Mouse (Mus musculus) common myeloid progenitor, adult 5-6 weeks (primary cell): Measurements from ENCODE around the gene Elmo1. TPM values are rescaled to one million over a fixed set of nuclear protein-coding genes. Genes with fewer than 3 reads are reported as not detected.

Experiments
- ATAC-seq: replicated peaks from 2 replicates; pipeline ENCODE4 v1.8.0; 2016; ENCODE audit warnings: low read depth, mild to moderate bottlenecking, moderate TSS enrichment, inconsistent platforms; ENCODE audit not compliant: poor library complexity, severe bottlenecking
- total RNA-seq: library from RNA; stranded (forward); fragments of 200-1000, 187-1606 nt; gene quantifications from 2 replicates; pipeline ENCODE4 v1.2.3, GENCODE M21; 2017

Gene Elmo1
- total RNA-seq, 1 experiment from 2014 or later = 75.3 TPM

DNA sequence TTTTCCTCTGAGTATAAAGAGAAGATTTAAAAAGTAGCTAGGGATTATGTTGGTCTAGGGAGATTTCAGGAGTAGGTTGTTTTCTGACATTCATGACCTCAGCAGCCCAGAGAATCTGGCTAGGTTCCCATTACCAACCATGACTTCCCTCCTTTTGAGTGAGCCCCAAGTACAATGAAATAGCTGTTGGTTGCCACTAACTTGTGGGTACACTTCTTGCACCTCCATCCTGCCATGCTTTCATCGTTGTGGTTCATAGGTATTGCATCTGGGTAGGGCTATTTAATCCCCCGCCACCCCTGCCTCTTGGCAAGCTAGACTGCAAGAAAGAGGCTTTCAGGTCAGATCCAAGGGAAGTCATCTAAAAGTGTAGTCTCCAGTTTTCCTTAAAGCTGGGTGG, 262.2 kb downstream of the Elmo1 start:
- 0 out of 2 replicates have a peak, but pooled peaks have one; percentile 11 for ATAC-seq

GRCm38 (mm10) chr13:20353862-20354603, 263.6 kb downstream of the Elmo1 start:
- ATAC-seq = no peak

DNA sequence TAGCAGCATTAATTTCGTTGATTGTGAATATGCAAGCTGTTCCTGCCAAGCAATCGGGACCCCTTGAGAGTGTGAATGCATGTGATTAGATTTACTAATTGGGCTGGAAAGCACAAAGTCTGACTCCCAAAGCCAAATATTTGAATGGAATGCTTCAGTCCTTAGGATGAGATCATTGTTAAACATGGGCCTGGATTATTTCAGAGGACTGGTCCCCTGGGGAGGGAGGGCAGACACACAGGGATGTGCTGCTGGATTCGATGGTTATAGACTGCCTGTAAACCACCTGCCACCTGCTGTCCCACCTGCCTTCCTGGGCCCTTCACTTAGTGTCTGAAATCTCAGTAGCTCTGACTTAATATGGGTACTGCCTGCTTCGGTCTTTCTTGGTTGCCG, 264.2 kb downstream of the Elmo1 start:
- no peak for ATAC-seq

DNA sequence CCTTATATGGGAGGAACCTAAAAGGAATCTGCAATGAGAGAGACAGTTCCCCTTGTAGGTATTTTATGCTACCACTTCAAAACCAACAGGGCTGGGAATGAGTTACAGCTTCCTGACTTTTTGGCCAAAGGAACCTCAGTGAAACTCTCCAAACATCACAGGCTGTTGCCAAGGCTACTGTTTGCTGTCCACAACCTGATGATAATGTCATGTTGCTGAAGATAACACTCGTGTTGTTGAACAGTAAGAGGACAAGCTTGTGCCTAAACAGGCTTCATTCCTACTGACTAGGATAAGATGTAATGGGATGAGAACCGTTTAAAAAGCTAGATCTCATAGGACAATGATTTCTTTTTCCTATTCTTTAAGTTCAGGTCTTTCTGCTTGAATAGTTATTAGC, 272.1 kb downstream of the Elmo1 start:
- ATAC-seq = no peak

DNA sequence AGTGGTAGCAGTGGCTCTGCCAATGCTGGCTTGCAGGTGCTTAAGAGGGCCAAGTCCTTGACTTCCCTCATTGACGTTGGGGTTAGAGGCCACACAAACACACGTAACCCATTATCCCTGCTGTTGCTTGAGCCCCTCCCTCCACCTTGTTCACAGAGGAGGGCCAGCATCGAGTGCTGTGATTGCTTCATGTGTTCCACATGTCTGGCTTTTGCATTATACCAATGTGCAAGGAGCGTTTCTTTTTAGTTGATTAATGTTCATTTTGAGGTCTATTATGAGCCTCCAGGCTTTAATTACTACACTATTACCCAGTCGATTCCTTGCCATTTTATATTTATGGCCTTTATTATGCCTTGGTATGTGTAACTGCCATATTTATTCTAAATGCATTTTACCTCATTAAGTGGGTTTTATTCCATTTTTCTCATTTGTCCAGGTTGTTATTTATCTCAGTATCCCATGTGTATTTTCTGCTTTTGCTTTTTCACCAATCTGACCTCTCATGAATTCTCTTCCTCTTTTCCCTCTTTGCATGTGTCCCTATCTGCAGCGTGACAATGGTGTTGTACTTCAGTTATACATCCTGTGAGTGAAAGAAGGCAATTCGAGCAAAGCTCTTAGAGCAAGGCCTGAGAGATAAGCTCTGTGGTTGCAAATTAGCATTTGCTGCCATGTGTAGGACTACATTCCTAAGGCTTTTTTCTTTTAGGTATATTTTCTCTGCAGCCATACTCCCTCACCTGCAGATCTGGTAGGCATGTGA, 275.6 kb downstream of the Elmo1 start:
- peak; percentile 82 for ATAC-seq

- no peak for ATAC-seq
Observed at GRCm38 (mm10) chr13:20370036-20370802, 279.8 kb downstream of the Elmo1 start.

- ATAC-seq = no peak
Observed at GRCm38 (mm10) chr13:20371501-20371900, 281.1 kb downstream of the Elmo1 start.

- no peak for ATAC-seq
Observed at GRCm38 (mm10) chr13:20372335-20372734, 281.9 kb downstream of the Elmo1 start.

DNA sequence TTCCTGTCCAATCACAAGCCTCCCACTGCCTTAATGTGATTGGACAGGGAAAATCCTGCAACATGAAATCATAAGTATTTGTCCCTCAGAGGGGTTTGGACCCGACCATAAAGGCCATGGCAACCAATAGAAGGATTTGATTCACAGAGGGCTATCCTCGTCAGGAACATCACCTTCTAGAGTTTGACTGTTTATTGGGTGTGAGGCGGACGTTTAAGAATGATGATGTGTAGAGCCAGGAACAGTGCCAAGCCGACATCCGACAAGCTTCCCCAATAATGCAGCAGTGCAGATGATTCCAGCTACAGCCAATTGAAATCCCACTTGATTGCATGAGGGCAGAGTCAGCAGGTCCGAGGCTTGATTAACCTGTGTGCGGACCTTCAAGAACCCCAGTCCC, 288.5 kb downstream of the Elmo1 start:
- ATAC-seq = no peak

GRCm38 (mm10) chr13:20383875-20384274, 293.5 kb downstream of the Elmo1 start:
- ATAC-seq = no peak

DNA sequence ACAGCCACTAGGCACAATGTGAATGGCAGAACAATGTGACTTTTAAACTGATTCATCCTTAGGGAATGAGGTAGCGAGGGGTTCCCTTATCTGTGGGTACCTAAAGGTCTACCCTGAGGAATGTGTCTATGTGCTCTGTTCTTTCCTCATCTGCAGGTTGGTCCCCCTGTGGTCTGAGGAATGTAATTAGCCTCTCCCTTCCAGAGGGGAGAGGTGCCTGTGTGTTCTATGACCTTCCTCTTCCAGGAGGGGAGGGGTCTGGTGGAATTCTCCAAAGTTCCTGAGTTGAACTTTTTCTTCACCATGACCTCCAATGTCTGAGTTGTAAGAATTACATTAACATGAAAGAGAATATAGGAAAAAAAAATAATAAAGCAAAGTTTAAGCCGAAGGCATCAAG, 294.4 kb downstream of the Elmo1 start:
- ATAC-seq = no peak

GRCm38 (mm10) chr13:20385423-20385822, 295.0 kb downstream of the Elmo1 start:
- ATAC-seq = no peak

GRCm38 (mm10) chr13:20386462-20387141, 296.2 kb downstream of the Elmo1 start:
- no peak for ATAC-seq

- ATAC-seq = no peak
Observed at GRCm38 (mm10) chr13:20392824-20393598, 302.6 kb downstream of the Elmo1 start.

GRCm38 (mm10) chr13:20397744-20398143, 307.3 kb downstream of the Elmo1 start:
- ATAC-seq = no peak

GRCm38 (mm10) chr13:20398311-20398710, 307.9 kb downstream of the Elmo1 start:
- no peak for ATAC-seq

- ATAC-seq = no peak
Observed at GRCm38 (mm10) chr13:20404530-20404929, 314.1 kb downstream of the Elmo1 start.

GRCm38 (mm10) chr13:20406470-20407213, 316.2 kb downstream of the Elmo1 start:
- no peak for ATAC-seq
